Mouse (Mus musculus) hindbrain, embryonic 16.5 days (tissue): ENCODE results near the gene Tubgcp2. TPM values are rescaled to one million over a fixed set of nuclear protein-coding genes. Genes with fewer than 3 reads are reported as not detected.

Experiments
- ATAC-seq: fragments of 200-750 bp; cut with Nextera tagmentation; 2 replicates; pipeline ENCODE4 v1.8.0; 2017; ENCODE audit warnings: moderate TSS enrichment, moderate library complexity
- H3K27ac ChIP-seq: fragments of 300-500 bp; sonication (generic); 2 replicates; pipeline ENCODE4 v1.5.1; 2014; ENCODE audit warnings: low read depth, mild to moderate bottlenecking, control low read depth, low read length, moderate library complexity
- H3K27me3 ChIP-seq: fragments of 300-500 bp; sonication (generic); replicated peaks from 2 replicates; pipeline ENCODE4 v1.6.1; 2014; ENCODE audit warnings: low read length; ENCODE audit not compliant: control insufficient read depth, insufficient read depth
- H3K36me3 ChIP-seq: fragments of 300-500 bp; sonication (generic); 2 replicates; pipeline ENCODE4 v1.6.1; 2014; ENCODE audit warnings: mild to moderate bottlenecking, low read length, moderate library complexity, mixed read lengths; ENCODE audit not compliant: control insufficient read depth, insufficient read depth
- H3K4me1 ChIP-seq: fragments of 300-500 bp; sonication (generic); 2 replicates; pipeline ENCODE4 v1.6.1; 2014; ENCODE audit warnings: low read depth, low read length; ENCODE audit not compliant: control insufficient read depth, insufficient read depth
- H3K4me2 ChIP-seq: fragments of 300-500 bp; sonication (generic); 2 replicates; pipeline ENCODE4 v1.6.1; 2014; ENCODE audit warnings: mild to moderate bottlenecking, low read length, control low read depth, moderate library complexity
- H3K4me3 ChIP-seq: fragments of 300-500 bp; sonication (generic); 2 replicates; pipeline ENCODE4 v1.5.1; 2014; ENCODE audit warnings: mild to moderate bottlenecking, low read length, control low read depth, moderate library complexity
- H3K9ac ChIP-seq: fragments of 300-500 bp; sonication (generic); 2 replicates; pipeline ENCODE4 v1.6.1; 2014; ENCODE audit warnings: low read depth, mild to moderate bottlenecking, control low read depth, low read length, moderate library complexity
- H3K9me3 ChIP-seq: fragments of 300-500 bp; sonication (generic); 2 replicates; pipeline ENCODE4 v1.6.1; 2014; ENCODE audit warnings: mild to moderate bottlenecking, low read length, moderate library complexity; ENCODE audit not compliant: control insufficient read depth
- WGBS: fragments of 180-500 bp; shearing (Covaris S2); extraction: QIAGEN DNeasy Blood & Tissue Kit; methylation state at CpG from one replicate; pipeline ENCODE4 v1.1.7; 2014; 5-methylcytosine and 5-hydroxymethylcytosine counted together
- polyA plus RNA-seq: library from polyadenylated mRNA; unstranded; fragments of >200 nt; fragmentation: Nextera tagmentation; extraction: Ambion mirVana; gene quantifications from 2 replicates; pipeline ENCODE4 v1.2.1, GENCODE M21; 2015

Gene Tubgcp2
- polyA plus RNA-seq, 1 experiment from 2014 or later: 57.2 TPM

GRCm38 (mm10) chr7:139975471-139975870 is 61.0 kb downstream of the Tubgcp2 start:
- Histone ChIP-seq H3K4me3 (no peak overlapping the region), H3K27ac (no peak overlapping the region), H3K36me3 (no peaks in the 10 kb centered on the region), H3K27me3 (no peaks in the 10 kb centered on the region), H3K9me3 (no peaks in the 10 kb centered on the region), H3K4me2 (no peak overlapping the region), H3K9ac (no peak overlapping the region), H3K4me1 (peaks cover 11% of the 10 kb centered on the region)
- WGBS: 56% methylated on average over 5 of the region's 5 CpGs
- ATAC-seq: no peak

GRCm38 (mm10) chr7:139974307-139974706 is 62.2 kb downstream of the Tubgcp2 start:
- no peaks in the 10 kb centered on the region for H3K9me3 ChIP-seq
- no peaks in the 10 kb centered on the region for H3K36me3 ChIP-seq
- WGBS: 90% methylated on average over 10 of the region's 10 CpGs
- H3K4me2 ChIP-seq: no peak overlapping the region
- H3K9ac ChIP-seq: no peak overlapping the region
- H3K4me1 ChIP-seq: peaks cover 10% of the 10 kb centered on the region
- no peak overlapping the region for H3K27ac ChIP-seq
- H3K4me3 ChIP-seq: no peak overlapping the region
- no peak for ATAC-seq
- no peaks in the 10 kb centered on the region for H3K27me3 ChIP-seq

GRCm38 (mm10) chr7:139972923-139973331 is 63.5 kb downstream of the Tubgcp2 start:
- Histone ChIP-seq H3K9me3 (no peaks in the 10 kb centered on the region), H3K4me1 (peaks cover under 1% of the 10 kb centered on the region; the same call in 1 of the 2 replicates), H3K36me3 (no peaks in the 10 kb centered on the region), H3K4me3 (no peak overlapping the region), H3K27ac (no peak overlapping the region), H3K4me2 (no peak overlapping the region), H3K27me3 (no peaks in the 10 kb centered on the region), H3K9ac (no peak overlapping the region)
- no peak for ATAC-seq

GRCm38 (mm10) chr7:139971436-139971835 is 65.0 kb downstream of the Tubgcp2 start:
- H3K36me3 ChIP-seq: no peaks in the 10 kb centered on the region
- no peak overlapping the region for H3K27ac ChIP-seq
- no peak overlapping the region for H3K9ac ChIP-seq
- no peak for ATAC-seq
- 70% methylated on average over 6 of the region's 6 CpGs for WGBS
- H3K4me1 ChIP-seq: no peaks in the 10 kb centered on the region
- no peak overlapping the region for H3K4me3 ChIP-seq
- H3K4me2 ChIP-seq: no peak overlapping the region
- H3K9me3 ChIP-seq: no peaks in the 10 kb centered on the region
- no peaks in the 10 kb centered on the region for H3K27me3 ChIP-seq

GRCm38 (mm10) chr7:139970979-139971378 is 65.5 kb downstream of the Tubgcp2 start:
- no peaks in the 10 kb centered on the region for H3K36me3 ChIP-seq
- H3K27me3 ChIP-seq: no peaks in the 10 kb centered on the region
- WGBS: 62% methylated on average over 5 of the region's 5 CpGs
- no peak overlapping the region for H3K4me3 ChIP-seq
- H3K9me3 ChIP-seq: no peaks in the 10 kb centered on the region
- no peaks in the 10 kb centered on the region for H3K4me1 ChIP-seq
- ATAC-seq: no peak
- H3K9ac ChIP-seq: no peak overlapping the region
- H3K27ac ChIP-seq: no peak overlapping the region
- no peak overlapping the region for H3K4me2 ChIP-seq

- no peaks in the 10 kb centered on the region for H3K27me3 ChIP-seq
- no peak overlapping the region for H3K9ac ChIP-seq
- ATAC-seq: no peak
- no peak overlapping the region for H3K27ac ChIP-seq
- no peak overlapping the region for H3K4me3 ChIP-seq
- no peaks in the 10 kb centered on the region for H3K9me3 ChIP-seq
- 81% methylated on average over 10 of the region's 10 CpGs for WGBS
- no peaks in the 10 kb centered on the region for H3K4me1 ChIP-seq
- no peak overlapping the region for H3K4me2 ChIP-seq
- no peaks in the 10 kb centered on the region for H3K36me3 ChIP-seq
Observed at GRCm38 (mm10) chr7:139970216-139970919, 66.1 kb downstream of the Tubgcp2 start.

- Histone ChIP-seq H3K27ac (no peak overlapping the region), H3K9ac (no peak overlapping the region), H3K4me2 (no peak overlapping the region), H3K9me3 (no peaks in the 10 kb centered on the region), H3K27me3 (no peaks in the 10 kb centered on the region), H3K36me3 (no peaks in the 10 kb centered on the region), H3K4me1 (no peaks in the 10 kb centered on the region), H3K4me3 (no peak overlapping the region)
- 31% methylated on average over 10 of the region's 10 CpGs for WGBS
- ATAC-seq: no peak
Observed at GRCm38 (mm10) chr7:139969348-139970130, 66.9 kb downstream of the Tubgcp2 start.

GRCm38 (mm10) chr7:139968428-139968827 is 68.0 kb downstream of the Tubgcp2 start:
- H3K4me1 ChIP-seq: no peaks in the 10 kb centered on the region
- no peak overlapping the region for H3K9ac ChIP-seq
- H3K27me3 ChIP-seq: no peaks in the 10 kb centered on the region
- no peak overlapping the region for H3K4me2 ChIP-seq
- H3K27ac ChIP-seq: no peak overlapping the region
- H3K36me3 ChIP-seq: no peaks in the 10 kb centered on the region
- H3K4me3 ChIP-seq: no peak overlapping the region
- no peak for ATAC-seq
- 51% methylated on average over 5 of the region's 5 CpGs for WGBS
- H3K9me3 ChIP-seq: no peaks in the 10 kb centered on the region

GRCm38 (mm10) chr7:139967175-139967574 is 69.3 kb downstream of the Tubgcp2 start:
- H3K27me3 ChIP-seq: no peaks in the 10 kb centered on the region
- no peak overlapping the region for H3K4me3 ChIP-seq
- H3K9me3 ChIP-seq: no peaks in the 10 kb centered on the region
- no peak overlapping the region for H3K9ac ChIP-seq
- no peak overlapping the region for H3K27ac ChIP-seq
- H3K4me2 ChIP-seq: no peak overlapping the region
- H3K36me3 ChIP-seq: no peaks in the 10 kb centered on the region
- ATAC-seq: no peak
- H3K4me1 ChIP-seq: no peaks in the 10 kb centered on the region
- 15% methylated on average over 4 of the region's 4 CpGs for WGBS
